Mouse (Mus musculus) myocyte (in vitro differentiated cells): ENCODE results near the gene Tectb. TPM values are rescaled to one million over a fixed set of nuclear protein-coding genes. Genes with fewer than 3 reads are reported as not detected.
"Not testable (repeated sequence)": the region's sequence is repeated elsewhere in the genome, so short reads cannot be mapped to it uniquely, and the experiment has no call there.

Experiments used
- H3K27me3 ChIP-seq: one replicate; pipeline ENCODE4 v1.6.1; 2011; ENCODE audit not compliant: control insufficient read depth, insufficient read depth, insufficient read length
- H3K36me3 ChIP-seq: one replicate; pipeline ENCODE4 v1.6.1; 2011; ENCODE audit not compliant: control insufficient read depth, insufficient read depth
- H3K4me2 ChIP-seq: one replicate; pipeline ENCODE4 v1.6.1; 2011; ENCODE audit warnings: low read depth, control low read depth
- H3K4me3 ChIP-seq: one replicate; pipeline ENCODE4 v1.5.1; 2011; ENCODE audit warnings: mild to moderate bottlenecking, control low read depth, moderate library complexity
- H3K79me2 ChIP-seq: one replicate; pipeline ENCODE4 v1.6.1; 2011; ENCODE audit not compliant: control insufficient read depth, insufficient read depth
- H3ac ChIP-seq: one replicate; pipeline ENCODE4 v1.6.1; 2011; ENCODE audit not compliant: control insufficient read depth, insufficient read length
- CEBPB ChIP-seq: IDR thresholded peaks from 2 replicates; pipeline ENCODE4 v1.6.1; 2011; ENCODE audit warnings: mild to moderate bottlenecking, moderate library complexity; ENCODE audit not compliant: poor library complexity, insufficient read depth, severe bottlenecking
- E2F4 ChIP-seq: IDR thresholded peaks from one replicate; pipeline ENCODE4 v1.6.1; 2011; ENCODE audit warnings: mild to moderate bottlenecking, control low read depth, moderate library complexity; ENCODE audit not compliant: insufficient read depth
- MAX ChIP-seq: IDR thresholded peaks from one replicate; pipeline ENCODE4 v1.6.1; 2011; ENCODE audit warnings: low read depth, mild to moderate bottlenecking, control low read depth
- MYOD1 ChIP-seq, 3 experiments: IDR thresholded peaks; one replicate each; pipeline ENCODE4 v1.6.1; 2011; ENCODE audit warnings: control low read depth in 2 of 3, low read depth in 2 of 3, mild to moderate bottlenecking in 2 of 3, moderate library complexity in 1 of 3; ENCODE audit not compliant: insufficient read length in 2 of 3, control insufficient read depth in 1 of 3
- MYOG ChIP-seq, 3 experiments: IDR thresholded peaks; one replicate each; pipeline ENCODE4 v1.6.1; 2011; ENCODE audit warnings: control low read depth in 2 of 3, low read depth in 2 of 3, mild to moderate bottlenecking in 2 of 3; ENCODE audit not compliant: insufficient read length in 2 of 3, control insufficient read depth in 1 of 3, insufficient read depth in 1 of 3
- POLR2A ChIP-seq: IDR thresholded peaks from one replicate; pipeline ENCODE4 v1.6.1; 2011; ENCODE audit warnings: low read depth, mild to moderate bottlenecking, control low read depth, moderate library complexity; ENCODE audit not compliant: insufficient read length
- POLR2AphosphoS2 ChIP-seq: IDR thresholded peaks from one replicate; pipeline ENCODE4 v1.6.1; 2011; ENCODE audit warnings: low read depth, control low read depth; ENCODE audit not compliant: insufficient read length
- REST ChIP-seq: IDR thresholded peaks from one replicate; pipeline ENCODE4 v1.6.1; 2011; ENCODE audit warnings: mild to moderate bottlenecking, control low read depth, moderate library complexity; ENCODE audit not compliant: insufficient read depth, insufficient read length
- SRF ChIP-seq: IDR thresholded peaks from one replicate; pipeline ENCODE4 v1.6.1; 2011; ENCODE audit warnings: low read depth; ENCODE audit not compliant: control insufficient read depth, insufficient read length
- TCF12 ChIP-seq: IDR thresholded peaks from one replicate; pipeline ENCODE4 v1.6.1; 2011; ENCODE audit warnings: mild to moderate bottlenecking, control low read depth; ENCODE audit not compliant: poor library complexity, insufficient read depth, severe bottlenecking
- TCF3 ChIP-seq: IDR thresholded peaks from one replicate; pipeline ENCODE4 v1.6.1; 2011; ENCODE audit warnings: low read depth, control low read depth; ENCODE audit not compliant: insufficient read length
- USF1 ChIP-seq: IDR thresholded peaks from one replicate; pipeline ENCODE4 v1.6.1; 2011; ENCODE audit warnings: low read depth, mild to moderate bottlenecking, control low read depth, moderate library complexity
- polyA plus RNA-seq: library from polyadenylated mRNA; unstranded; fragments of >200 nt; fragmentation: generic; extraction: Trizol; gene quantifications from one replicate; pipeline ENCODE4 v1.2.1, GENCODE M21; 2012; ENCODE audit warnings: missing spikeins

The Tectb gene
- polyA plus RNA-seq, 1 experiment, result not detected

- Histone ChIP-seq H3K4me3 (no peak overlapping the region), H3K27me3 (no peaks in the 10 kb centered on the region), H3ac (no peak overlapping the region), H3K4me2 (no peak overlapping the region), H3K79me2 (no peaks in the 10 kb centered on the region), H3K36me3 (no peaks in the 10 kb centered on the region)
- no peak for TF ChIP-seq REST
- no peak for TF ChIP-seq MAX
- no peak for TF ChIP-seq USF1
- no peak for TF ChIP-seq SRF
- TF ChIP-seq TCF3, result no peak
- no peak for TF ChIP-seq TCF12
Observed at GRCm38 (mm10) chr19:55144691-55145090, 35.8 kb upstream of the Tectb start.

DNA sequence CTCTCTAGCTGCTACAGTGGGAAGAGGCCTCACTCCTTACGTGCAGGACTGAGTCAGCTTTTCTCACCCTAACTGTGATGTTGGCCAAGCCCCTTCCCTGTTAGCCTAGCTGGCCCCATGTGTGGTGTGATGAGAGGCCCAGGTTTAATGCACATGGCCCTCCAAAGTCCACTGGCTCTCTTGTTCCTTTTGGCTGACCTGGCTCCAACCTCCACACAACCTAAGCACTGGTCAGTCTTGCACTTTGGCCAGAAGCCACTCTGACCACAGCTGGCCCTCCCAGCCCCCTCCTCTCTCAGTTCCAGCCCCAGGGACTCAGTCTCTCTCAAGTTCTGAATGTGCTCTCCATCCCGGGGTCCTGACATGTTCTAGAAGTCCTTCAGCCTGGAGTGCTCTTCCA is 35.4 kb upstream of the Tectb start:
- no peak overlapping the region for H3K4me2 ChIP-seq

GRCm38 (mm10) chr19:55147568-55147967 is 33.0 kb upstream of the Tectb start:
- no peaks in the 10 kb centered on the region for H3K36me3 ChIP-seq
- no peak overlapping the region for H3ac ChIP-seq
- H3K27me3 ChIP-seq, result no peaks in the 10 kb centered on the region
- H3K4me3 ChIP-seq, result no peak overlapping the region
- no peak overlapping the region for H3K4me2 ChIP-seq
- H3K79me2 ChIP-seq, result no peaks in the 10 kb centered on the region
- TF ChIP-seq USF1, result no peak
- no peak for TF ChIP-seq E2F4
- TF ChIP-seq POLR2AphosphoS2, result no peak
- no peak for TF ChIP-seq TCF12
- TF ChIP-seq MYOD1 (IDR thresholded peaks at IDR 0.05; ENCODE audit: control insufficient read depth in 1 of 3, insufficient read length in 2 of 3, low read depth in 2 of 3), result no peak
- TF ChIP-seq REST, result no peak
- no peak for TF ChIP-seq POLR2A
- no peak for TF ChIP-seq MAX
- no peak for TF ChIP-seq TCF3
- no peak for TF ChIP-seq MYOG (IDR thresholded peaks at IDR 0.05; ENCODE audit: control insufficient read depth in 1 of 3, insufficient read depth in 1 of 3, insufficient read length in 2 of 3, low read depth in 2 of 3)
- no peak for TF ChIP-seq CEBPB
- no peak for TF ChIP-seq SRF

More for the DNA sequence above, 35.4 kb upstream of the Tectb start:
- TF ChIP-seq E2F4 (no peak), CEBPB (no peak)
- no peak overlapping the region for H3K4me3 ChIP-seq
- no peaks in the 10 kb centered on the region for H3K27me3 ChIP-seq
- H3K36me3 ChIP-seq, result no peaks in the 10 kb centered on the region
- no peak overlapping the region for H3ac ChIP-seq
- no peaks in the 10 kb centered on the region for H3K79me2 ChIP-seq

GRCm38 (mm10) chr19:55148109-55148508 is 32.4 kb upstream of the Tectb start:
- no peak overlapping the region for H3K4me2 ChIP-seq
- no peak overlapping the region for H3K4me3 ChIP-seq
- H3K79me2 ChIP-seq, result no peaks in the 10 kb centered on the region
- no peaks in the 10 kb centered on the region for H3K27me3 ChIP-seq
- TF ChIP-seq E2F4 (no peak), MYOG (IDR thresholded peaks at IDR 0.05; ENCODE audit: control insufficient read depth in 1 of 3, insufficient read depth in 1 of 3, insufficient read length in 2 of 3, low read depth in 2 of 3) (no peak), TCF12 (no peak), CEBPB (no peak), MAX (no peak), POLR2A (no peak), TCF3 (no peak), USF1 (no peak), SRF (no peak), MYOD1 (IDR thresholded peaks at IDR 0.05; ENCODE audit: control insufficient read depth in 1 of 3, insufficient read length in 2 of 3, low read depth in 2 of 3) (no peak)
- no peak overlapping the region for H3ac ChIP-seq
- H3K36me3 ChIP-seq, result no peaks in the 10 kb centered on the region

DNA sequence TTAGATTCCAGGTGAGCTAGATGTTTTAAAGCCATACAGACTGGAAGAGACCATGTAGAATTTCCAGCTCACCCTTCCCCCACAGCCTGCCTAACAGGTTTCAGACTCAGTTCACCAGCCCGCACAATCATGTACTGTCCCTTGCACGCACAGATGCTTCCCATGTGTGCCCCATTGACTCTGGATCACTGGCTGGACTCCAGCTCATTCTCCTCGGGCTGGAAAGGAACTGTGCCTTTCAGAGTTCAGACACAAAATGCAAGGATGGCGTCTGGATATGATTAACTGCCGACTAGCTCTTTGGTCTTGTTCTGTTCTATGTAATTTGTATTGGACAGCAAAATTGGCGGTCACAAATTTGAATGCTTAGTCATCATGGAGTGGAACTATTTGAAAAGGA is 30.9 kb upstream of the Tectb start:
- Histone ChIP-seq H3K27me3 (no peaks in the 10 kb centered on the region), H3K36me3 (no peaks in the 10 kb centered on the region), H3K4me2 (no peak overlapping the region), H3ac (no peak overlapping the region), H3K4me3 (no peak overlapping the region), H3K79me2 (no peaks in the 10 kb centered on the region)
- no peak for TF ChIP-seq REST
- no peak for TF ChIP-seq USF1
- TF ChIP-seq CEBPB, result no peak
- no peak for TF ChIP-seq E2F4
- TF ChIP-seq POLR2A, result no peak
- no peak for TF ChIP-seq SRF

GRCm38 (mm10) chr19:55152274-55152673 is 28.3 kb upstream of the Tectb start:
- not testable (repeated sequence) for H3K27me3 ChIP-seq, H3K4me3 ChIP-seq, H3K36me3 ChIP-seq, H3ac ChIP-seq, H3K4me2 ChIP-seq, H3K79me2 ChIP-seq
